Mouse (Mus musculus) liver, embryonic 12.5 days (tissue): ENCODE results near the gene Sorbs2. TPM values are rescaled to one million over a fixed set of nuclear protein-coding genes. Genes with fewer than 3 reads are reported as not detected.

ENCODE experiments used
- ATAC-seq: fragments of 200-750 bp; cut with Nextera tagmentation; 2 replicates; pipeline ENCODE4 v1.8.0; 2017; ENCODE audit warnings: moderate number of reproducible peaks, mild to moderate bottlenecking, moderate library complexity
- H3K27ac ChIP-seq: fragments of 300-500 bp; sonication (generic); 2 replicates; pipeline ENCODE4 v1.5.1; 2016; ENCODE audit warnings: mild to moderate bottlenecking
- H3K27me3 ChIP-seq: fragments of 300-500 bp; sonication (generic); replicated peaks from 2 replicates; pipeline ENCODE4 v1.6.1; 2016; ENCODE audit warnings: mild to moderate bottlenecking, moderate library complexity
- H3K36me3 ChIP-seq: fragments of 300-500 bp; sonication (generic); 2 replicates; pipeline ENCODE4 v1.6.1; 2016; ENCODE audit warnings: mild to moderate bottlenecking, moderate library complexity
- H3K4me1 ChIP-seq: fragments of 300-500 bp; sonication (generic); 2 replicates; pipeline ENCODE4 v1.6.1; 2016
- H3K4me2 ChIP-seq: fragments of 300-500 bp; sonication (generic); 2 replicates; pipeline ENCODE4 v1.6.1; 2016; ENCODE audit warnings: mild to moderate bottlenecking, moderate library complexity
- H3K4me3 ChIP-seq: fragments of 300-500 bp; sonication (generic); 2 replicates; pipeline ENCODE4 v1.5.1; 2016; ENCODE audit warnings: mild to moderate bottlenecking, moderate library complexity
- H3K9ac ChIP-seq: fragments of 300-500 bp; sonication (generic); 2 replicates; pipeline ENCODE4 v1.6.1; 2016; ENCODE audit warnings: mild to moderate bottlenecking, moderate library complexity
- H3K9me3 ChIP-seq: fragments of 300-500 bp; sonication (generic); replicated peaks from 2 replicates; pipeline ENCODE4 v1.6.1; 2016; ENCODE audit warnings: mild to moderate bottlenecking, moderate library complexity
- WGBS: fragments of 180-500 bp; shearing (Covaris S2); methylation state at CpG from one replicate; pipeline ENCODE4 v1.1.7; 2016; ENCODE audit not compliant: insufficient replicate concordance; 5-methylcytosine and 5-hydroxymethylcytosine counted together
- polyA plus RNA-seq: library from polyadenylated mRNA; unstranded; fragments of >200 nt; fragmentation: Nextera tagmentation; extraction: Ambion mirVana; gene quantifications from 2 replicates; pipeline ENCODE4 v1.2.1, GENCODE M21; 2016

Sorbs2 gene
- polyA plus RNA-seq, 1 experiment from 2014 or later, result 3.6 TPM

DNA sequence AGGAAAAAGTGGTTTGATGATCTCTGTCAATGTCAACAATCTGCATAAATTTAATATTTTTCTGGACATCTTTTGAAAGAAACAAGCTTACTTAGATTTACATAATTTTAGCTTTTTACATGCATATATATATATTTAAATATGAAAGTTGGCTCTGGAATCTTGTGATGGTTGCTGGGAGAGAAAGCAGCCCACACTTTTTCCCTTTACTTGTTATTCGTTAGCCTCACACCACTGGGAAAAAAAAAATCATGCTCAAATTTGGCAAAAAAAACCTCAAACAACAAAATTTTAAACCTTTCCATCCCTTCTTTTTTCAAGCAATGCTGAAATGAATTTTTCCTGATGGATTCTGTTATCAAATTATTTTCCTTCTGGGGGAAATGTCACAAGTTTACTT lies 97.8 kb downstream of the Sorbs2 start:
- no peaks in the 10 kb centered on the region for H3K9me3 ChIP-seq
- H3K4me2 ChIP-seq, result no peak overlapping the region
- H3K4me3 ChIP-seq, result no peak overlapping the region
- no peak overlapping the region for H3K27ac ChIP-seq
- no peak overlapping the region for H3K9ac ChIP-seq
- H3K4me1 ChIP-seq, result no peaks in the 10 kb centered on the region
- no peaks in the 10 kb centered on the region for H3K36me3 ChIP-seq
- WGBS, result 52% methylated on average over 1 of the region's 1 CpGs
- H3K27me3 ChIP-seq, result no peaks in the 10 kb centered on the region
- ATAC-seq, result no peak

DNA sequence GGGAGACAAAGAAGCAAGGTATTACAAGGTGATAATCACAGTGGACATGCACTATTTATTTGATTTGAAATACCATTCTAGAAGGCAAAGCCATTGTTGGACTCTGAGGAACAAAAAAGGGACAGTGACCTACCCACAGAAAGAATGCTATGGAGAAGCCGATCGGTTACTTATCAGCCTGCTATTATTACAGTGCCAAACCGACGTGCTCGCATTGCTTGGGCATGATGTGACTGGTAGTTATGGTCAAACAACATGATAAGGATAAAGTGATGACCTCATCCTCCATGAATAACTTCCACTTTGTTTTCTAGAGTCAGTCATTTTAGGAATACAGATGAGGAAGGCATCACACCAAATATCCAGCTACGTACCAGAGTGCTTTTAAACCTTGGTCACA lies 99.4 kb downstream of the Sorbs2 start:
- whole genome bisulfite sequencing, result 66% methylated on average over 6 of the region's 6 CpGs
- Histone ChIP-seq H3K9me3 (no peaks in the 10 kb centered on the region), H3K4me3 (no peak overlapping the region), H3K36me3 (no peaks in the 10 kb centered on the region), H3K27ac (no peak overlapping the region), H3K27me3 (no peaks in the 10 kb centered on the region), H3K4me2 (no peak overlapping the region), H3K9ac (no peak overlapping the region), H3K4me1 (no peaks in the 10 kb centered on the region)
- ATAC-seq, result no peak

GRCm38 (mm10) chr8:45608413-45608812 lies 100.8 kb downstream of the Sorbs2 start:
- Histone ChIP-seq H3K4me1 (no peaks in the 10 kb centered on the region), H3K9me3 (no peaks in the 10 kb centered on the region), H3K9ac (no peak overlapping the region), H3K4me2 (no peak overlapping the region), H3K27me3 (no peaks in the 10 kb centered on the region), H3K27ac (no peak overlapping the region), H3K4me3 (no peak overlapping the region), H3K36me3 (no peaks in the 10 kb centered on the region)
- ATAC-seq, result no peak
- WGBS, result 78% methylated on average over 6 of the region's 6 CpGs

- ATAC-seq, result no peak
- peak overlapping the region; percentile 54; the same call in 1 of the 2 replicates for H3K27ac ChIP-seq
- 37% methylated on average over 7 of the region's 7 CpGs for WGBS
- H3K4me3 ChIP-seq, result no peak overlapping the region
- no peak overlapping the region for H3K4me2 ChIP-seq
- no peak overlapping the region for H3K9ac ChIP-seq
- H3K9me3 ChIP-seq, result no peaks in the 10 kb centered on the region
- H3K36me3 ChIP-seq, result no peaks in the 10 kb centered on the region
- no peaks in the 10 kb centered on the region for H3K27me3 ChIP-seq
- no peaks in the 10 kb centered on the region for H3K4me1 ChIP-seq
Measured at GRCm38 (mm10) chr8:45610426-45611215, 103.0 kb downstream of the Sorbs2 start.

DNA sequence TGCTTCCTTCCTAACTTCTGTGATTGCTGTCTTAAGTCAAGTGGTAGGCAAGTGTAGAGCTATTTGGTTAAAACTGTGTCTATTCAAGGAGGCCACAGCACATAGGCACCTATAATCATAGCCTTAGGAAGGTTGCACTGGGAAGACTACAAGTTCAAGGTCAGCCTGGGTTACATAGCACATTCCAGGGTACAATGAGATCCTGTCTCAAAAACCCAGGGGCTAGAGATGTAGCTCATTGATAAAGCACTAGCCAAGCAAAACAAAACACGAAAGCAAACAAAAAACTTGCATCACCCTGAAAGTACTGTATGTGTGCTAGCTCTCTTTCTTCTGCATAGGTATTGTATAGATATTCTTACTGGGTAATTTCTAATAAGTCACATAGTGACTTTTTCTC lies 103.7 kb downstream of the Sorbs2 start:
- 52% methylated on average over 1 of the region's 1 CpGs for WGBS
- H3K27ac ChIP-seq, result no peak overlapping the region

DNA sequence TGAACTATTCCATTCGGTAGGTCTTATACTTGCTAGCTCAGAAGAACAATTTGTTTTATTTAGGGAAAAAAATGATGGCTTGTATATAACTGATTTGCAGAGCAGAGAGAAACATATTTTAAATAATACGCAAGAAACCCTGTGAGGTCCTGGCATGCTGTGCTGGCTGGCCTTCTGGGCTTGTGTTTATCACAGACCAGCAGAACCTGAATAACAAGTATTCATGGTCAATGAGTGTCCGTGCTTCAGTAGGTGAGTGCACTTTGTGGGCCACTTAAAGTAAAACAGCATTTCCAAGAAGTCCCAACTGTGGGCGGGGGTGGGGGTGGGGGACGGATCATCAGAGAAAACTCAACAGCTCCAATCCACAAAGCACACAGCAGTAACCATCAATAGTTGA lies 107.0 kb downstream of the Sorbs2 start:
- ATAC-seq, result no peak
- 36% methylated on average over 5 of the region's 5 CpGs for WGBS
- H3K36me3 ChIP-seq, result no peaks in the 10 kb centered on the region
- no peak overlapping the region for H3K9ac ChIP-seq
- no peaks in the 10 kb centered on the region for H3K27me3 ChIP-seq
- no peaks in the 10 kb centered on the region for H3K9me3 ChIP-seq
- H3K4me1 ChIP-seq, result no peaks in the 10 kb centered on the region
- H3K4me2 ChIP-seq, result no peak overlapping the region
- no peak overlapping the region for H3K27ac ChIP-seq
- no peak overlapping the region for H3K4me3 ChIP-seq

More for the DNA sequence above, 103.7 kb downstream of the Sorbs2 start:
- H3K36me3 ChIP-seq, result no peaks in the 10 kb centered on the region
- no peak overlapping the region for H3K9ac ChIP-seq
- H3K27me3 ChIP-seq, result no peaks in the 10 kb centered on the region
- ATAC-seq, result no peak
- H3K9me3 ChIP-seq, result no peaks in the 10 kb centered on the region
- no peak overlapping the region for H3K4me3 ChIP-seq
- no peaks in the 10 kb centered on the region for H3K4me1 ChIP-seq
- no peak overlapping the region for H3K4me2 ChIP-seq

DNA sequence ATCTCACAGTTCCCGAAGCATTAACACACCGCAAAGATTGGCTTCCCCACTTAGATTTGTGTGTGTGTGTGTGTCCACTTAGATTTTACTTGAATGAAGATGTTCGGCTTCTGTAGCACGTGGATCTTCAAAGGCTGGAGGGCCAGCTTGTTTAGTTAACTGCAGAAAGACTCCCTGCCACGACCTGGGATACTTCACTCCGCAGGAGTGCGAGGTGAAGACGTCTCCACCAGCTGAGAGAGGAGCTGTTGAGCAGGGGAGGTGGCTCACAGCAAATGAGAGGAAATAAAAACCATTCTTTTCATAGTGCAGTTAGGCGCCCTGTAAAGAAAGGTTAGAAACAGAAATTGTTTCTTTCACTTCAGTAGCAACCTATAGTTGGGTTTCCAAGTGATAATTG lies 107.5 kb downstream of the Sorbs2 start:
- WGBS, result 12% methylated on average over 9 of the region's 9 CpGs
- H3K4me1 ChIP-seq, result no peaks in the 10 kb centered on the region
- H3K36me3 ChIP-seq, result no peaks in the 10 kb centered on the region
- H3K27me3 ChIP-seq, result no peaks in the 10 kb centered on the region
- ATAC-seq, result no peak
- no peaks in the 10 kb centered on the region for H3K9me3 ChIP-seq
- no peak overlapping the region for H3K4me2 ChIP-seq
- H3K9ac ChIP-seq, result no peak overlapping the region
- H3K4me3 ChIP-seq, result no peak overlapping the region
- no peak overlapping the region for H3K27ac ChIP-seq

GRCm38 (mm10) chr8:45615551-45615950 lies 108.0 kb downstream of the Sorbs2 start:
- Histone ChIP-seq H3K4me2 (no peak overlapping the region), H3K27me3 (no peaks in the 10 kb centered on the region), H3K4me1 (no peaks in the 10 kb centered on the region), H3K4me3 (no peak overlapping the region), H3K27ac (no peak overlapping the region), H3K36me3 (no peaks in the 10 kb centered on the region), H3K9ac (no peak overlapping the region), H3K9me3 (no peaks in the 10 kb centered on the region)
- WGBS, result 26% methylated on average over 7 of the region's 7 CpGs
- ATAC-seq, result no peak

DNA sequence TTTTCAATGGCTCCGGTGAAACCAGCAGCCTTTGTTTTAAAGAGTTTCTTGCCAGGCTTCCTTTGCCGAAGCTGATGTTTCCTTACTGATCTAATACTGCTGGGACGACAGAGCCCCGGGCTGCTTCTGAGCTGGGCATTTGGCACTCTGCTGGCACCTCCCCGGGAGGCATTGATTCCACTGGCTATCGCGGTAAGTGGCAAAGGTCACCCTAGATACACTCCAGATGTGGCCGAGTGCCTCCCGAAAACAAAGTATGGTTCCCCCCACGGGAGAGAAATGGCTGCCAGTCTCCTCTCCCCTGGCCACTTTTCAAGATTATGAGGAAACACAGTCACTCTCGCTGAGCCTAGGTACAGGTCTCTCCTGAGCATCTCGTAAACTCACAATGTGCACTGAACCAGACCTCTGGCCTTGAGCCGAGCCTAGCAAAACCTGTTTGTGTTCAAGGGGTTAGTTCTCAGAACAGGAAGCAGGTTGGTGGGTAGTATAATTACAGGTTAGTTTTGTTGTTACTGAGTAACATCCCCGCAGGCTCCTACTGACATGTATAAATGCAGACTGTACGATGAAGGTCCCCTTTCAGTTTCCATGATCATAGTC lies 114.1 kb downstream of the Sorbs2 start:
- Histone ChIP-seq H3K4me2 (no peak overlapping the region), H3K9ac (no peak overlapping the region), H3K27me3 (no peaks in the 10 kb centered on the region), H3K4me1 (no peaks in the 10 kb centered on the region), H3K27ac (no peak overlapping the region), H3K9me3 (no peaks in the 10 kb centered on the region), H3K36me3 (no peaks in the 10 kb centered on the region), H3K4me3 (no peak overlapping the region)
- no peak for ATAC-seq
- WGBS, result 62% methylated on average over 15 of the region's 15 CpGs

DNA sequence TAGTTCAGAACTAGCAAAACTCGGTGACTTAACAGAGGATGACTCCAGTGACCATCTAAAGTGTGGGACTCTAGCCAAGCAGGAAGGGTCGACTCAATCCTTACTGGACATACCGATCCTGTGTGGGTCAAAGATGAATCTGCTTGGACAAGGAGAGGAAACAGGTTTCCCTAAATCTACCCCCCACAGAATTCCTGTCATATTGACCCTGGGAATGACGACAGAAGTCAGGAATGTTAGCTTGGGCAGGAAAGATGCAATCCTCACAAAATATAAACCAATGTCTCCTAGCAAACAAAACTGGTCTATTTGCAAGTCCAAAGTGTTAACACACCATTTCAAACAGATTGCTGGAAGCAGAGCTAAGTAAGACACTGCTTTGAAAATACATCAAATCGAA lies 118.8 kb downstream of the Sorbs2 start:
- Histone ChIP-seq H3K4me1 (no peaks in the 10 kb centered on the region), H3K9ac (no peak overlapping the region), H3K9me3 (no peaks in the 10 kb centered on the region), H3K27ac (no peak overlapping the region), H3K4me2 (no peak overlapping the region), H3K27me3 (peaks cover 4% of the 10 kb centered on the region; the same call in 1 of the 2 replicates), H3K36me3 (no peaks in the 10 kb centered on the region), H3K4me3 (no peak overlapping the region)
- ATAC-seq, result no peak
- 43% methylated on average over 5 of the region's 5 CpGs for WGBS

DNA sequence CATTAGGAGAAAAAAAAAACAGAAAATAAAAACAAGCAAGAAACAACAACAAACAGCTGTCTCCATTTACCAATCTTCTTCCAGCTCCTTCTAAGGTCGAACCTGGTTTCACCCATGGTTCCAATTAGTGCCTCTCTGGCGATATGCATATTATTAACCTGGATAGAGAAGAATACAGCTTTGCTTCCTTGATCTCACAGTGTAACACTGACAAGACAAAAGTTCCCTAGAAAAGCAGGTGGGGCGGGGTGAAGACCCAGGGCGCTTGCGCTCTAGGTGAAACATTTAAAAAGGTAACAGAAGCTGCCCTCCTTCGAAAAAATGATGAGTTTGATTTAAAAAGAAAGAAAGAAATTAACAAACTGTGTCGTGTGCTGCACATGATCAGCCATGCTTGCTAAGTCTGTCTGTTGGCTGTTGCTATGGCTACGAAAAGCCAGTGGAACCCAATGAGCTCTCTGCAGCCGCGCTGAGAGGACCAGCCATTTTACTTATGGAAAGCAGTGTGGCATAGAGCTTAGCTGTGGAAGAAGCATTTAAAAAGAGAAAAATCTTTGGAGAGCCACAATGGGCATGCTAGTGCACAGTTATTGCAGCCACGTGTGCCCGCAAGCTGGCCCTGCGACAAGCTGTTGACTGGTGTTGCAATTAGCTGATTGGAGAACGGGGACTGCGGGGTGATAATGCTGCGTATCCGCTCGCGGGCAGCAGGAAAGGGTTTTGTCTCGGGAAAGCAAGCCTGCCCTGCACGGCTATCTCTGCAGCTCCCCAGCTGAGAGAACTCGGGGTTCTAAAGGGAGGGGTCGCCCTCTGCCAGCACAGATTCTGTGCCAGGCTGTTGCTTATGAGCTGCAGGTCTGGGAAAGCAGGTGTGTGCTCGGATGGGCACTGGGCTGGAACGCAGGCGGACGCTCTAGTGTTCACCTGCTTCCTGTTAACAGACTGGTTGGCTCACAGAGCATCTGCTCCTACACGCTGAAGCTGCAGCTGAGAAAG lies 120.0 kb downstream of the Sorbs2 start:
- Histone ChIP-seq H3K4me1 (no peaks in the 10 kb centered on the region), H3K27ac (0 out of 2 replicates have a peak overlapping the region, but pooled peaks have one; percentile 37), H3K9me3 (no peaks in the 10 kb centered on the region), H3K36me3 (no peaks in the 10 kb centered on the region), H3K4me2 (peak overlapping the region; percentile 64), H3K9ac (no peak overlapping the region), H3K4me3 (peak overlapping the region; percentile 47), H3K27me3 (peaks cover 4% of the 10 kb centered on the region; the same call in 1 of the 2 replicates)
- 2% methylated on average over 28 of the region's 28 CpGs for whole genome bisulfite sequencing
- ATAC-seq, result peak; percentile 60
